In the genomic region with DNA sequence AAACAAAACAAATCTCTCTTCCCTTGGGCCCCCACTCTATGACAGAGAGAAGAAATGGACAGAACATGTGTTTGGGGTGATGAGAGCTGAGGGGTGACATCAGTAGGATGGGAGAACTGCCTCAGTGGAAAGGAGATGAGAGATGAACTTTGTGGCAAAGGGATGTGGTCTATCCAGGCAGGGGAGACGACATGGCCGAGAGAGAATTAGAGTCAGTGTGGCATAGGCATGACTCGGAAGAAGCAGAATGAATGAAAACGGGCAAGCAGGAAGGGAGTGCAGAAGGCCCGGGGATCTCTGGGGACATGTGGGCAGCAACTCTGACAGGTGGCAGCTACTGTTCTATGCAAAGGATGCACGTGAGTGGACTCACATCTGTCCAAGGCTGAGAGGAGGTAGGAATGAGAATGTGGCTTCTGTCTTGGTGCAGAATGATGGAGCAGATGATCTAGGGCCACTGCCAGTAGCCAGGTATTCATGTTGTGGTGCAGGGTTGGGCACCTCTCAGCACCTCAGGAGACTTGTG, we compare ENCODE assay signal across 23 mouse cellular contexts.
DNase-seq lines count a peak whose midpoint lies in the region; ATAC-seq and TF ChIP-seq lines count a peak whose summit lies in the region.
"Had no signal": no experiment of that assay in that cellular context is flagged by ENCODE, and none has a peak within 500 bp of the region (broad histone marks: within the 10 kb centered on the region; RNA-seq: fewer than 3 reads in every experiment).

No protein-coding gene starts in this region.

- no peak for ATAC-seq in cerebellum, adult (ENCODE audit: insufficient number of reproducible peaks, low FRiP score, low TSS enrichment)
- ATAC-seq in erythroblast, adult 5-6 weeks (replicated peaks; ENCODE audit: low FRiP score, poor library complexity, severe bottlenecking), result no peak
- ATAC-seq: forebrain, embryonic 13.5 days had no signal

- WGBS in thymus, adult 2 months, result 63% methylated on average over 6 of the region's 6 CpGs

- H3K4me1 ChIP-seq in thymus, adult 2 months (replicated peaks; ENCODE audit: control insufficient read depth, insufficient read depth, low read length), result peaks cover 63% of the 10 kb centered on the region
- peaks cover 41% of the 10 kb centered on the region for H3K4me1 ChIP-seq in bone marrow macrophage, adult 2 months (ENCODE audit: control insufficient read depth, insufficient read depth, low read length)
- H3K4me1 ChIP-seq: heart, embryonic 13.5 days; hindbrain, embryonic 10.5 days; hindbrain, embryonic 15.5 days; liver, embryonic 15.5 days; midbrain, embryonic 12.5 days had no signal

- TF ChIP-seq POLR2A in thymus, adult 2 months (IDR thresholded peaks at IDR 0.05; ENCODE audit: control insufficient read depth, extremely low read depth, insufficient read depth, low read length, poor library complexity), result no peak
- no peak for TF ChIP-seq POLR2A in bone marrow macrophage, adult 2 months (IDR thresholded peaks at IDR 0.05; ENCODE audit: borderline replicate concordance, low read depth, low read length)

- no peak overlapping the region for H3K4me3 ChIP-seq in layer of hippocampus, adult 2 months
- no peak overlapping the region for H3K4me3 ChIP-seq in thymus, adult 2 months (ENCODE audit: control insufficient read depth, insufficient read depth, low read length)
- no peak overlapping the region for H3K4me3 ChIP-seq in bone marrow macrophage, adult 2 months (ENCODE audit: insufficient read depth, low read length)
- H3K4me3 ChIP-seq: forebrain, embryonic 13.5 days; heart, embryonic 13.5 days; hindbrain, embryonic 10.5 days; hindbrain, embryonic 15.5 days; liver, embryonic 15.5 days; lung, embryonic 15.5 days; megakaryocyte, embryonic 14.5 days; midbrain, embryonic 12.5 days; neural tube, embryonic 15.5 days; stomach, embryonic 15.5 days had no signal

- DNase-seq in layer of hippocampus, adult 2 months (ENCODE audit: low spot score in 2 of 2), result no peak
- no peak for DNase-seq in layer of hippocampus, adult 9-10 months (ENCODE audit: low spot score)
- no peak for DNase-seq in thymus, adult 2 months
- no peak for DNase-seq in thymus, postnatal 14 days
- peak; percentile 81 for DNase-seq in splenic B cell, adult 2 months (ENCODE audit: low read depth, low spot score)
- DNase-seq: kidney, adult 11 months; liver; right cerebral cortex, postnatal 4 days; thymus, postnatal 25 days had no signal

- peak overlapping the region; percentile 54 for H3K27ac ChIP-seq in layer of hippocampus, adult 2 months
- H3K27ac ChIP-seq in thymus, adult 2 months (ENCODE audit: control insufficient read depth, insufficient read depth, low read length), result peak overlapping the region; percentile 7; the same call in 1 of the 2 replicates
- peak overlapping the region; percentile 15; the same call in 1 of the 2 replicates for H3K27ac ChIP-seq in bone marrow macrophage, adult 2 months (ENCODE audit: insufficient read depth, low read depth, low read length)
- H3K27ac ChIP-seq: forebrain, embryonic 13.5 days; heart, embryonic 13.5 days; hindbrain, embryonic 10.5 days; liver, embryonic 15.5 days; lung, embryonic 15.5 days; midbrain, embryonic 12.5 days; neural tube, embryonic 15.5 days; stomach, embryonic 15.5 days had no signal

- H3K36me3 ChIP-seq in thymus, adult 2 months (ENCODE audit: control insufficient read depth, insufficient read depth, low read length), result no peaks in the 10 kb centered on the region
- H3K36me3 ChIP-seq in splenic B cell, adult 2 months (ENCODE audit: control insufficient read depth, insufficient read depth, low read length, poor library complexity, severe bottlenecking), result no peaks in the 10 kb centered on the region
- H3K36me3 ChIP-seq: G1E; heart, embryonic 13.5 days; hindbrain, embryonic 10.5 days; hindbrain, embryonic 15.5 days; liver, embryonic 15.5 days; lung, embryonic 15.5 days; midbrain, embryonic 12.5 days; neural tube, embryonic 15.5 days; stomach, embryonic 15.5 days had no signal

- no peaks in the 10 kb centered on the region for H3K27me3 ChIP-seq in thymus, adult 2 months (ENCODE audit: control insufficient read depth, insufficient read depth, low read length)
- no peaks in the 10 kb centered on the region for H3K27me3 ChIP-seq in splenic B cell, adult 2 months (ENCODE audit: control insufficient read depth, insufficient read depth, low read length, poor library complexity, severe bottlenecking)
- H3K27me3 ChIP-seq: forebrain, embryonic 13.5 days; heart, embryonic 13.5 days; hindbrain, embryonic 15.5 days; liver, embryonic 15.5 days; lung, embryonic 15.5 days; midbrain, embryonic 12.5 days; neural tube, embryonic 15.5 days; stomach, embryonic 15.5 days had no signal

- TF ChIP-seq CTCF in layer of hippocampus, adult 2 months (conservative IDR thresholded peaks at IDR 0.05), result no peak
- TF ChIP-seq CTCF in thymus, adult 2 months (IDR thresholded peaks at IDR 0.05; ENCODE audit: borderline replicate concordance, control insufficient read depth, extremely low read depth, insufficient read depth, low read length, poor library complexity), result no peak
- no peak for TF ChIP-seq CTCF in bone marrow macrophage, adult 2 months (IDR thresholded peaks at IDR 0.05; ENCODE audit: low read depth, low read length)
